Mouse (Mus musculus) heart, postnatal 36 days (tissue): ENCODE results near the gene Pgr15l. TPM values are rescaled to one million over a fixed set of nuclear protein-coding genes. Genes with fewer than 3 reads are reported as not detected.

Experiments used
- DNase-seq, 2 experiments: peaks; one replicate each; pipeline ENCODE4 v3.0.0; 2021 to 2022
- intact Hi-C: fragments of 180-260 bp; cut with DNase I; formaldehyde crosslinking; loops from one replicate; pipeline ENCODE4 v1.15.1; 2025
- total RNA-seq, 2 experiments: library from RNA; stranded (reverse); gene quantifications; 2 replicates each; pipeline ENCODE4 v1.2.3; 2021

Gene Pgr15l
- total RNA-seq = not detected

DNA sequence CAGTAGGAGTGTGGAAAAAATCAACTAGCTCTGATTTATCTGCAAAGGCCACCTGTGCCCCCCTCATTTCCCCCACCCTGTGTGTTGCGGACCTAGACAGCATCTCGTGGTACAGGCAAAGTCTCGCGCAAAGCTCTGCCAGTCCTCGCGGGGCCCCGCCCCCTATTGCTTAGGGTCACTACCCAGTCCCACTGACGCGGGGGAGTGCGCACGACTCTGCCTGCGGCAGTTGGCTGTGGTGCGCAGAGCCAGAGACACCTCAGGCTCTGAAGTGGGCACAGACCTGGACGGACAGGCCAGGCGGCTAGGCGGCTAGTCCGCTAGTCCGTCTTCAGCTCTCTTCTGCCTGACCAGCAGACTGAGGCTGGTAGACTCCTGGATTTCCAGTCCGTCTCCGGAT, at the start of gene Pgr15l:
TSS of gene Pgr15l (plus strand) at position 228 of the 400 bp plus-strand sequence.
- DNase-seq = no peak
- intact Hi-C loops = no loop called here

DNA sequence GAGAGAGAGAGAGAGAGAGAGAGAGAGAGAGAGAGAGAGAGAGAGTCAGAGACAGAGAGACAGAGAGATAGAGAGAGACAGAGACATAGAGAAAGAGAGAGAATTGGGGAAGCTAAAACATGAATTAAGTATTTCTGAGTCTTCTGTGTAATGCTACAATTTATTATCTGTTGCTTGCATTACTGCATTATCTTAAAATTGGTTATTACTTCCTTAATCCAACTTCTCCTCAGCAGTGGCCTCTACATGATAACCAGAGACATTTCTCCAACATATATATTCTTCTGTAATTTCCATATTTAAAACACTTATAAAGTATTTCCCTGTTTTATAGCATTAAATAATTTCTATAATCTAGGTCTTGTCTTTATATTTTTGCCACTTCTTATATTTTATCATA, 44.9 kb upstream of the Pgr15l start:
- intact Hi-C loops = no loop called here
- no peak for DNase-seq

DNA sequence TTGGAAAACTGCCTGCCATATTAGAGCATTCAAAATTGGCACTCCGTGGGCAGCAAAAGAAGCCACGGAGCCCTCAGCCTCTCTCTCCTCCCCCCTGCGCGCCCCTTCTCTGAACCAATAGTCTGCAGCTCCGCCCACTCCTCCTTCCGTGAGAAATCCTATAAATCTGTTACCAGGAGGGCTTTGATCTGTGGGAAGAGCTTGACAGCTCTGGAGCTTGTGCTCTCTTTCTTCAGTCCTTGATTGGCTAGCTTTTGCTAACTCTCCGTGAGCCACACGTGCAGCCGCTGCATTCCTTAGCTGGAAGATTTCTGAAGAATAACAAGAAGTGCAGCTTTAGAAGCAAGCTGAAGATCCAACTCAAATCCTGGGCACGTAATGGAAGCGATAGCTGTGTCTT, 2.6 kb upstream of the Pgr15l start:
- no peak for DNase-seq
- intact Hi-C loops = no loop called here
